Mouse (Mus musculus): ENCODE data around the gene Olfr1504. TPM values are rescaled to one million over a fixed set of nuclear protein-coding genes. Genes with fewer than 3 reads are reported as not detected.
"Not testable (repeated sequence)": the region's sequence is repeated elsewhere in the genome, so short reads cannot be mapped to it uniquely, and the experiment has no call there.

The Olfr1504 gene
- not detected in 3 replicates for total RNA-seq (2017)

GRCm38 (mm10) chr19:13897828-13898227 is at the start of gene Olfr1504:
TSS of gene Olfr1504 (minus strand) at chr19:13897928.
- ATAC-seq (replicated peaks; ENCODE audit: insufficient number of reproducible peaks, low FRiP score, low TSS enrichment, poor library complexity, severe bottlenecking) = no peak

GRCm38 (mm10) chr19:13913230-13913629 is 15.5 kb upstream of the Olfr1504 start, which contains the start of gene Olfr1505:
TSS of gene Olfr1505 (plus strand) at chr19:13913530.
- ATAC-seq (replicated peaks; ENCODE audit: insufficient number of reproducible peaks, low FRiP score, low TSS enrichment, poor library complexity, severe bottlenecking) = no peak

DNA sequence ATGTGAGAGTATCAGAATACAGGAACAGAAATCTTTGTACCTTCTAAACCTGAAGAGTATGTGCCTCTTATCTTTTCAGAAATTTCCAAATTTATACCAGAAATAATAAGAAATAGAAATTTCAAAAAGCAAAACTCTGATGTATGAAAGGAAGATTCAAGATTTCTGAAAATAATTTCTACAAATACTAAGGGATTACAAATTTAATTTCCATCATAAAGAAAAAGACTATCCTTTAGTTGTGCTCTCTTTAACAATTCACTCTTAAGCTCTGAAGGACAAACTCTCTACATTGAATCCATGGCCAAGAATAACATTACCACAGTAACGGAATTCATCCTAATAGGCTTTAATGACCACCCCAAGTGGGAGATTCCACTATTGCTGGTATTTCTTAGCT is 36.2 kb downstream of the Olfr1504 start, which contains the start of gene Olfr1502:
TSS of gene Olfr1502 (plus strand) at position 301 of the 400 bp plus-strand sequence.
- no peak for ATAC-seq (replicated peaks; ENCODE audit: insufficient number of reproducible peaks, low FRiP score, low TSS enrichment, poor library complexity, severe bottlenecking)

- ATAC-seq (replicated peaks; ENCODE audit: insufficient number of reproducible peaks, low FRiP score, low TSS enrichment, poor library complexity, severe bottlenecking) = not testable (repeated sequence)
Observed at GRCm38 (mm10) chr19:13850592-13850991, 47.1 kb downstream of the Olfr1504 start, which contains the start of gene Olfr1501. TSS of gene Olfr1501 (minus strand) at chr19:13850692.

Other genes with a start within 250 kb of the Olfr1504 start
- not detected in 3 replicates for gene Olfr1490, start 246.8 kb downstream of the Olfr1504 start, total RNA-seq (2017)
- gene Olfr1491, start 200.7 kb downstream of the Olfr1504 start, total RNA-seq (2017) = not detected in 3 replicates
- gene Olfr1493-ps1, start 174.7 kb downstream of the Olfr1504 start, total RNA-seq (2017) = not detected in 3 replicates
- gene Olfr1494, start 158.2 kb downstream of the Olfr1504 start, total RNA-seq (2017) = not detected in 3 replicates
- not detected in 3 replicates for gene Olfr1495, start 133.3 kb downstream of the Olfr1504 start, total RNA-seq (2017)
- not detected in 3 replicates for gene Olfr1496, start 120.0 kb downstream of the Olfr1504 start, total RNA-seq (2017)
- gene Olfr1497, start 99.7 kb downstream of the Olfr1504 start, total RNA-seq (2017) = not detected in 3 replicates
- not detected in 3 replicates for gene Olfr1499, start 78.5 kb downstream of the Olfr1504 start, total RNA-seq (2017)
- not detected in 3 replicates for gene Olfr1500, start 67.4 kb downstream of the Olfr1504 start, total RNA-seq (2017)
- not detected in 3 replicates for gene Olfr1501, start 47.2 kb downstream of the Olfr1504 start, total RNA-seq (2017)
- not detected in 3 replicates for gene Olfr1502, start 36.1 kb downstream of the Olfr1504 start, total RNA-seq (2017)
- not detected in 3 replicates for gene Olfr1505, start 15.6 kb upstream of the Olfr1504 start, total RNA-seq (2017)